Mouse (Mus musculus) liver, embryonic 14.5 days (tissue): ENCODE data around the gene Gm43951.

ENCODE experiments used
- CTCF ChIP-seq: IDR thresholded peaks from 2 replicates; pipeline ENCODE4 v1.5.1; 2016; ENCODE audit warnings: antibody characterized with exemption, low read depth, control low read depth
- EP300 ChIP-seq: IDR thresholded peaks from 2 replicates; pipeline ENCODE4 v1.6.1; 2016; ENCODE audit warnings: antibody characterized with exemption, low read depth

DNA sequence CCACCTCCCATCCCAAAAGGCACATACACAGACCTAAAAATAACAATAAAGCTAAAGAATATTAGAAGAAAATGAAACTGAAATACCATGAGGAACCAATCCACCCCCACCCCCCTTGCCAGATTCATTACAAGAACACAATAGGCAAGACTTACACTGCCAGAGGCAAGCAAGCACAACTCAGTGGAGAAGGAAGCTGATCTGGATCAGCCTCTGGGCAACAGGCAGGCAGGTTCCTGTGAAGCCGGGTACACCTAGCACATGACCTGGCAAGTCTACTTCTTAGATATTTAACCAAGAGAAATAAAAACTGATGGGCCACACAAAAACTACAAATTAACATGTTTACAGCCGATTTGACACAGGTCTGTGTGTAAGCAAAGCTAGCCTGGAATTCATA, 43.4 kb downstream of the Gm43951 start:
- TF ChIP-seq CTCF (no peak), EP300 (no peak)
